Mouse (Mus musculus): ENCODE results near the gene Slc25a34.

GRCm38 (mm10) chr4:141604493-141604892 is 19.1 kb downstream of the Slc25a34 start:
- TF ChIP-seq CTCF (IDR thresholded peaks at IDR 0.05; ENCODE audit: insufficient read depth, low read length) (no peak), POLR2A (IDR thresholded peaks at IDR 0.05; ENCODE audit: borderline replicate concordance, extremely low read depth, low read depth, low read length) (no peak)
